ENCODE assay signal across 9 mouse cellular contexts in the genomic region with DNA sequence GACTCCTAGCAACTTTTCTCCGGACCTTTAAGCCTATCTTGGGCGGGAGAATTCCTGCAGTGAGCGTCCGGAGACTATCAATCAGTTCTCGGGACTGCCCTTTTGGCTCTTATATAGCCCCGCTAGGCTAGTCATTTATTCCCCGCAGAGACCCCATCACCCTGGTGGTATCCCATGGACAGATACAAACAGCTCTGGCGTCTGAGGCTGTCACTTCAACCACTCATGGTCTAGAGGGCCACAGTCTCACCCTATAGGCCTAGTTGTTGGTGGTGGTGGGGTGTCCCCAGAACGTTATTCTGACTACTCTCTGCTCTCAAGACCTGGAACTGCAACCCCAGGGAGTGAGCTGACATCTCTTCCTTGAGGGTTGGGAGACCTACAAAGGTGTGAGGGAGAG. TPM values are rescaled to one million over a fixed set of nuclear protein-coding genes. Genes with fewer than 3 reads are reported as not detected.
DNase-seq lines count a peak whose midpoint lies in the region; ATAC-seq and TF ChIP-seq lines count a peak whose summit lies in the region.
"Had no signal": no experiment of that assay in that cellular context is flagged by ENCODE, and none has a peak within 500 bp of the region (broad histone marks: within the 10 kb centered on the region; RNA-seq: fewer than 3 reads in every experiment).

No protein-coding gene starts in this region.

- WGBS in heart, embryonic 16.5 days = 13% methylated on average over 9 of the region's 9 CpGs
- 1% methylated on average over 9 of the region's 9 CpGs for WGBS in hindbrain, embryonic 13.5 days
- WGBS in midbrain, embryonic 15.5 days = 2% methylated on average over 9 of the region's 9 CpGs

- no peak overlapping the region for H3K27ac ChIP-seq in heart, embryonic 16.5 days (ENCODE audit: low read length)
- H3K27ac ChIP-seq in cortical plate, adult 2 months (ENCODE audit: insufficient read depth, low read length) = 0 out of 2 replicates have a peak overlapping the region, but pooled peaks have one; percentile 47
- no peak overlapping the region for H3K27ac ChIP-seq in hindbrain, embryonic 13.5 days
- H3K27ac ChIP-seq in midbrain, embryonic 15.5 days = no peak overlapping the region

- no peak for ATAC-seq in heart, embryonic 16.5 days (replicated peaks; ENCODE audit: extremely low read depth, insufficient read depth, low FRiP score)
- ATAC-seq in hindbrain, embryonic 13.5 days (ENCODE audit: low FRiP score) = no peak
- ATAC-seq in midbrain, embryonic 15.5 days (replicated peaks) = no peak
- ATAC-seq in megakaryocyte progenitor cell, adult 5-6 weeks (replicated peaks; ENCODE audit: poor library complexity) = no peak

- H3K4me3 ChIP-seq in heart, embryonic 16.5 days (ENCODE audit: low read length) = peak overlapping the region; percentile 69
- peak overlapping the region; percentile 96 for H3K4me3 ChIP-seq in cortical plate, adult 2 months (ENCODE audit: insufficient read depth, low read length)
- peak overlapping the region; percentile 51 for H3K4me3 ChIP-seq in hindbrain, embryonic 13.5 days
- H3K4me3 ChIP-seq in midbrain, embryonic 15.5 days = peak overlapping the region; percentile 58

- no peak for TF ChIP-seq POLR2A in cortical plate, adult 2 months (IDR thresholded peaks at IDR 0.05; ENCODE audit: extremely low read depth, insufficient read depth, low read length)

- H3K4me1 ChIP-seq in heart, embryonic 16.5 days (ENCODE audit: control insufficient read depth, insufficient read depth, low read length) = peaks cover 17% of the 10 kb centered on the region
- peaks cover 5% of the 10 kb centered on the region; the same call in 1 of the 2 replicates for H3K4me1 ChIP-seq in cortical plate, adult 2 months (ENCODE audit: control insufficient read depth, insufficient read depth, low read length)
- H3K4me1 ChIP-seq in hindbrain, embryonic 13.5 days (replicated peaks) = peaks cover 23% of the 10 kb centered on the region
- H3K4me1 ChIP-seq in midbrain, embryonic 15.5 days = peaks cover 20% of the 10 kb centered on the region

- H3K36me3 ChIP-seq in heart, embryonic 16.5 days (ENCODE audit: control insufficient read depth, insufficient read depth) = no peaks in the 10 kb centered on the region
- no peaks in the 10 kb centered on the region for H3K36me3 ChIP-seq in hindbrain, embryonic 13.5 days
- no peaks in the 10 kb centered on the region for H3K36me3 ChIP-seq in midbrain, embryonic 15.5 days (replicated peaks)

- H3K4me2 ChIP-seq in heart, embryonic 16.5 days (ENCODE audit: low read depth, low read length) = peak overlapping the region; percentile 94
- H3K4me2 ChIP-seq in hindbrain, embryonic 13.5 days = peak overlapping the region; percentile 92
- peak overlapping the region; percentile 99 for H3K4me2 ChIP-seq in midbrain, embryonic 15.5 days

- no peaks in the 10 kb centered on the region for H3K9me3 ChIP-seq in heart, embryonic 16.5 days (replicated peaks; ENCODE audit: control insufficient read depth, low read length)
- H3K9me3 ChIP-seq in hindbrain, embryonic 13.5 days = no peaks in the 10 kb centered on the region
- H3K9me3 ChIP-seq in midbrain, embryonic 15.5 days = no peaks in the 10 kb centered on the region

- peak overlapping the region; percentile 82 for H3K9ac ChIP-seq in heart, embryonic 16.5 days (ENCODE audit: low read length)
- H3K9ac ChIP-seq in hindbrain, embryonic 13.5 days = no peak overlapping the region
- H3K9ac ChIP-seq in midbrain, embryonic 15.5 days = no peak overlapping the region

- DNase-seq in heart, adult 9 months (ENCODE audit: low spot score in 2 of 2) = no peak
- no peak for DNase-seq in frontal cortex, postnatal 14 days (ENCODE audit: low spot score in 2 of 2)
- DNase-seq in adrenal gland, adult 8-10 months = no peak
- DNase-seq: thymus, adult 2 months had no signal

- TF ChIP-seq CTCF in cortical plate, adult 2 months (IDR thresholded peaks at IDR 0.05; ENCODE audit: extremely low read depth, insufficient read depth, low read length) = no peak

- peaks cover 43% of the 10 kb centered on the region for H3K27me3 ChIP-seq in heart, embryonic 16.5 days (ENCODE audit: control insufficient read depth, insufficient read depth, low read length)
- peaks cover 95% of the 10 kb centered on the region for H3K27me3 ChIP-seq in hindbrain, embryonic 13.5 days
- peaks cover 65% of the 10 kb centered on the region for H3K27me3 ChIP-seq in midbrain, embryonic 15.5 days (replicated peaks)

RNA-seq across cellular contexts. Expression of a gene that starts 1.1 kb away (rescaled TPM):
- 74.0 and 75.8 TPM in 2 replicates for polyA plus RNA-seq in heart, embryonic 16.5 days (2015; fragmentation: Nextera tagmentation; extraction: Ambion mirVana)
- 127 and 322 TPM in 2 replicates for polyA plus RNA-seq in cortical plate, adult 2 months (2012; rRNA removed)
- polyA plus RNA-seq in hindbrain, embryonic 13.5 days (2015; fragmentation: Nextera tagmentation; extraction: Ambion mirVana) = 1.1 and 2.4 TPM in 2 replicates
- polyA plus RNA-seq in midbrain, embryonic 15.5 days (2015; fragmentation: Nextera tagmentation; extraction: Ambion mirVana) = 2.0 and 4.0 TPM in 2 replicates
- under 1 TPM in 3 of 4 experiments, not detected in 1; 0.20 to 0.73 (median 0.56) TPM for total RNA-seq in adrenal gland, adult 8-10 months (2022)
- total RNA-seq in megakaryocyte progenitor cell, adult 5-6 weeks (2015) = not detected in 2 replicates
- not detected in 2 replicates for total RNA-seq in megakaryocyte progenitor cell, adult 5-6 weeks (2017)

RNA-seq across cellular contexts. Expression of a gene that starts 8.9 kb away (rescaled TPM):
- 43.0 and 43.2 TPM in 2 replicates for polyA plus RNA-seq in heart, embryonic 16.5 days (2015; fragmentation: Nextera tagmentation; extraction: Ambion mirVana)
- polyA plus RNA-seq in cortical plate, adult 2 months (2012; rRNA removed) = 63.2 and 70.8 TPM in 2 replicates
- 44.4 and 44.7 TPM in 2 replicates for polyA plus RNA-seq in hindbrain, embryonic 13.5 days (2015; fragmentation: Nextera tagmentation; extraction: Ambion mirVana)
- 38.2 and 44.6 TPM in 2 replicates for polyA plus RNA-seq in midbrain, embryonic 15.5 days (2015; fragmentation: Nextera tagmentation; extraction: Ambion mirVana)
- total RNA-seq in adrenal gland, adult 8-10 months (2022) = 10 to 100 TPM; 22.4 to 33.9 (median 29.1) TPM
- 11.1 and 12.0 TPM in 2 replicates for total RNA-seq in megakaryocyte progenitor cell, adult 5-6 weeks (2015)
- total RNA-seq in megakaryocyte progenitor cell, adult 5-6 weeks (2017) = 17.8 and 23.1 TPM in 2 replicates

RNA-seq across cellular contexts. Expression of a gene that starts 19.9 kb away (rescaled TPM):
- polyA plus RNA-seq in heart, embryonic 16.5 days (2015; fragmentation: Nextera tagmentation; extraction: Ambion mirVana) = not detected in 2 replicates
- polyA plus RNA-seq in cortical plate, adult 2 months (2012; rRNA removed) = 45.0 and 57.2 TPM in 2 replicates
- 24.6 and 30.7 TPM in 2 replicates for polyA plus RNA-seq in hindbrain, embryonic 13.5 days (2015; fragmentation: Nextera tagmentation; extraction: Ambion mirVana)
- 6.5 and 9.0 TPM in 2 replicates for polyA plus RNA-seq in midbrain, embryonic 15.5 days (2015; fragmentation: Nextera tagmentation; extraction: Ambion mirVana)
- not detected for total RNA-seq in adrenal gland, adult 8-10 months (2022)
- total RNA-seq in megakaryocyte progenitor cell, adult 5-6 weeks (2015) = not detected in 2 replicates
- not detected in 2 replicates for total RNA-seq in megakaryocyte progenitor cell, adult 5-6 weeks (2017)

RNA-seq across cellular contexts. Expression of a gene that starts 34.3 kb away (rescaled TPM):
- polyA plus RNA-seq in heart, embryonic 16.5 days (2015; fragmentation: Nextera tagmentation; extraction: Ambion mirVana) = 175 TPM in 2 replicates
- 13.6 and 17.7 TPM in 2 replicates for polyA plus RNA-seq in cortical plate, adult 2 months (2012; rRNA removed)
- 0.21 and 0.35 TPM in 2 replicates for polyA plus RNA-seq in hindbrain, embryonic 13.5 days (2015; fragmentation: Nextera tagmentation; extraction: Ambion mirVana)
- 0.43 TPM in 1 of 2 replicates, not detected in the other for polyA plus RNA-seq in midbrain, embryonic 15.5 days (2015; fragmentation: Nextera tagmentation; extraction: Ambion mirVana)
- total RNA-seq in adrenal gland, adult 8-10 months (2022) = 1 to 10 TPM in 1 of 4 experiments, under 1 TPM in 2, not detected in 1; 0.37 to 1.0 (median 0.73) TPM
- total RNA-seq in megakaryocyte progenitor cell, adult 5-6 weeks (2015) = not detected in 2 replicates
- total RNA-seq in megakaryocyte progenitor cell, adult 5-6 weeks (2017) = not detected in 2 replicates

RNA-seq across cellular contexts. Expression of a gene that starts 36.9 kb away (rescaled TPM):
- 0.37 and 0.39 TPM in 2 replicates for polyA plus RNA-seq in heart, embryonic 16.5 days (2015; fragmentation: Nextera tagmentation; extraction: Ambion mirVana)
- 0.13 and 0.40 TPM in 2 replicates for polyA plus RNA-seq in cortical plate, adult 2 months (2012; rRNA removed)
- 3.2 and 4.2 TPM in 2 replicates for polyA plus RNA-seq in hindbrain, embryonic 13.5 days (2015; fragmentation: Nextera tagmentation; extraction: Ambion mirVana)
- polyA plus RNA-seq in midbrain, embryonic 15.5 days (2015; fragmentation: Nextera tagmentation; extraction: Ambion mirVana) = 1.2 and 1.3 TPM in 2 replicates
- 1,000 to 10,000 TPM in 1 of 4 experiments, 100 to 1,000 TPM in 3; 210 to 1,003 (median 584) TPM for total RNA-seq in adrenal gland, adult 8-10 months (2022)
- total RNA-seq in megakaryocyte progenitor cell, adult 5-6 weeks (2015) = not detected in 2 replicates
- not detected in 2 replicates for total RNA-seq in megakaryocyte progenitor cell, adult 5-6 weeks (2017)

Comparison
In these comparisons a context has a peak if more than half of its experiments do, and no peak if none do; other contexts are left out.
1. RNA of a gene that starts 1.1 kb away (polyA plus RNA-seq): 127 to 322 TPM in cortical plate, adult 2 months and 74.0 to 75.8 TPM in heart, embryonic 16.5 days; 1.1 to 2.4 TPM in hindbrain, embryonic 13.5 days and 2.0 to 4.0 TPM in midbrain, embryonic 15.5 days; every median in the first group is over 10 times any median in the second.
2. Peak in every context shown above with its lines, with median percentiles within 50 percentile points of each other: H3K4me2 ChIP-seq and H3K4me3 ChIP-seq.